Mouse (Mus musculus): ENCODE results near the gene Lgals3. TPM values are rescaled to one million over a fixed set of nuclear protein-coding genes. Genes with fewer than 3 reads are reported as not detected.

Lgals3 gene
- polyA plus RNA-seq, 1 experiment = 24.7 TPM

DNA sequence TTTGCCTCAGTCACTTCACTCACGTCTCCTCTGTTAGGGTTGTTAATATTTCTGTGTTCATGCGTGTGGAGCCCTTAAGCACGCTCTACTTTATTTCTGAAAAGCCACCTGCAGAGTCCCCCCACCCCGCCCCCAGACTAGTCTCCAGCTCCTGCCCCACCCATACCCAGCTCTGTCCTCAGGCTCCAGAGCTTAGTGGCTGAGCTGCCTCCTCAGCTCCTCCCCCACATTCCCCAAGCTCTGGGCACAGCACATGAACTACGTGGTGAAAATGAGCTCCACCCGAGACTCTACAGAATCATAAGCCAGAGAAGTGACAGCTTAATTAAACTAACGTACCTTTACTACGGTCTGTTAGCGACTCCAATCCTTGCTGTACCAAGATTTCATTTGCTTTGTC, 38.4 kb downstream of the Lgals3 start:
- H3K27me3 ChIP-seq (ENCODE audit: control insufficient read depth, insufficient read depth, low read length, poor library complexity, severe bottlenecking) = no peaks in the 10 kb centered on the region
- no peak overlapping the region for H3K4me3 ChIP-seq (ENCODE audit: low read depth, low read length)
- TF ChIP-seq EP300 (IDR thresholded peaks at IDR 0.05; ENCODE audit: insufficient read depth, low read depth, low read length) (no peak), POLR2A (IDR thresholded peaks at IDR 0.05; ENCODE audit: insufficient read depth, low read length) (no peak), CTCF (IDR thresholded peaks at IDR 0.05; ENCODE audit: low read depth, low read length) (no peak)
- no peaks in the 10 kb centered on the region for H3K4me1 ChIP-seq (ENCODE audit: control insufficient read depth, insufficient read depth, low read length)
- peaks cover 81% of the 10 kb centered on the region for H3K36me3 ChIP-seq (ENCODE audit: control insufficient read depth, insufficient read depth, low read length, poor library complexity, severe bottlenecking)
- H3K27ac ChIP-seq (ENCODE audit: insufficient read depth, low read length) = no peak overlapping the region
- no peak overlapping the region for H3K9ac ChIP-seq (ENCODE audit: low read depth, poor library complexity, severe bottlenecking)
- H3K9me3 ChIP-seq (replicated peaks; ENCODE audit: control insufficient read depth, insufficient read depth, low read length, poor library complexity, severe bottlenecking) = no peaks in the 10 kb centered on the region

DNA sequence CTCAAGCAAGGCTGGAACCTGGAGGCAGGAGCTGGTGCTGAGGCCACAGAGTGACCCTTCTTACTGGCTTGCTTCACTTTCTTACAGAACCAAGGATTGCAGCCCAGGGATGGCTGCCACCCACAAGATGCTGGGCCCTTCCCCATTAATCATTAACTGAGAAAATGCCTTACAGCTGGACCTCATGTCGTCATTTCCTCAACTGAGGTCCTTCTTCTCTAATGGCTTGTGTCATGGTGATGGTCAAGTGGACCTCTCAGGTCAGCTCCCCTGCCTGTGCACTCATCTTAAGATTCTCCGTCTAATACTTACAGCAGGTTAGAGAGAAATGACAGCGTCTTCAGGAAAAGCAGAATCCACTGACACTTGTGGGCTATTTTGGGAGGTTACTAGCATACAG, 49.8 kb downstream of the Lgals3 start:
- TF ChIP-seq EP300 (IDR thresholded peaks at IDR 0.05; ENCODE audit: insufficient read depth, low read depth, low read length) = no peak
- no peaks in the 10 kb centered on the region for H3K9me3 ChIP-seq (replicated peaks; ENCODE audit: control insufficient read depth, insufficient read depth, low read length, poor library complexity, severe bottlenecking)
- H3K4me3 ChIP-seq (ENCODE audit: low read depth, low read length) = peak overlapping the region; percentile 84
- H3K27ac ChIP-seq (ENCODE audit: insufficient read depth, low read length) = no peak overlapping the region
- peaks cover 38% of the 10 kb centered on the region for H3K36me3 ChIP-seq (ENCODE audit: control insufficient read depth, insufficient read depth, low read length, poor library complexity, severe bottlenecking)
- H3K27me3 ChIP-seq (ENCODE audit: control insufficient read depth, insufficient read depth, low read length, poor library complexity, severe bottlenecking) = no peaks in the 10 kb centered on the region
- peak overlapping the region; percentile 59 for H3K9ac ChIP-seq (ENCODE audit: low read depth, poor library complexity, severe bottlenecking)
- peaks cover 3% of the 10 kb centered on the region for H3K4me1 ChIP-seq (ENCODE audit: control insufficient read depth, insufficient read depth, low read length)

DNA sequence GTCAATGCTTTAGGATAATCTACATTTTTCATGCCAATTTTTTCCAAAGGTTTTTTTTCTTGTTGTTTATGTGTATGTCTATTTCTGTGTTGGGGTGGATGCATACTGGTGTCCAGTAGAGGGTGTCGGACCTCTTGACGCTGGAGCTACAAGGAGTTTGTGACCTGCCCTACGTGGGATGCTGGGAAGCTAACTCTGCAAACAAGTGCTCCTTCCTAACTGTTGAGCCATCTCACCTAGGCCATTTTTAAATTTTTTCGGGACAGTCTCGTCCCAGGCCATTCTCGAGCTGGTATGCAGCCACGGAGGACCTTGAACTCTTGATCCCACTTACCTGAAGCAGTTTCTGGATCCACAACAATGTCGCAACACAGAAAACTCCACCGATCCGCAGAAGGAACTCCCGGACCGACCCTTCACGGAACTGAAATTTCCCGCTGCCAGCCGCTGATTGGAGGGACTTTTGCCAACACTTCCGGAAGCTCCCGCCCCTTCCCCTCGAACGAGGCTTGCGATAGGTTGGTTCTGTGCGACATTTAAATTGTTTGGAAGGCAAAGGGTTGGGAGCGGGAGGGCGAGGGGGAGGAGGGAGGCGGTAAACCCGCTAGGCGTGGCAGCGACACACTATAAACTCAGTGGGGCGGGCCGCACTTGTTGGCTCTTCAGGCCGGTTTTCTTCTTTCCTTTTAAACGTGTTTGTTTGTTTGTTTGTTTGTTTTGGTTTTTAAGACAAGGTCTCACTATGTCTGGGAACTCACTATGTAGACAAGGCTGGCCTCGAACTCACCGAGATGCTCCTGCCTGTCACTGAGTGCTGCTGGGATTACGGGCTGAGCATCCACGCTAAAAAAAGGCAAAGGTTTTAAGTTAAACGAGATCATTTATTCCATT, 50.5 kb downstream of the Lgals3 start, which contains the start of gene Dlgap5:
Gene Dlgap5 (minus strand): TSS at position 633 of the 891 bp plus-strand sequence.
- Histone ChIP-seq H3K9ac (ENCODE audit: low read depth, poor library complexity, severe bottlenecking) (peak within 1 kb of the TSS; percentile 66), H3K4me1 (ENCODE audit: control insufficient read depth, insufficient read depth, low read length) (peaks cover 4% of the 10 kb centered on the region), H3K27ac (ENCODE audit: insufficient read depth, low read length) (peak within 1 kb of the TSS; percentile 66), H3K4me3 (ENCODE audit: low read depth, low read length) (peak within 1 kb of the TSS; percentile 84), H3K9me3 (replicated peaks; ENCODE audit: control insufficient read depth, insufficient read depth, low read length, poor library complexity, severe bottlenecking) (no peaks in the 10 kb centered on the region), H3K27me3 (ENCODE audit: control insufficient read depth, insufficient read depth, low read length, poor library complexity, severe bottlenecking) (no peaks in the 10 kb centered on the region), H3K36me3 (ENCODE audit: control insufficient read depth, insufficient read depth, low read length, poor library complexity, severe bottlenecking) (peaks cover 32% of the 10 kb centered on the region)
- peak; percentile 62 for TF ChIP-seq POLR2A (IDR thresholded peaks at IDR 0.05; ENCODE audit: insufficient read depth, low read length)
- no peak for TF ChIP-seq CTCF (IDR thresholded peaks at IDR 0.05; ENCODE audit: low read depth, low read length)
- TF ChIP-seq EP300 (IDR thresholded peaks at IDR 0.05; ENCODE audit: insufficient read depth, low read depth, low read length) = no peak

DNA sequence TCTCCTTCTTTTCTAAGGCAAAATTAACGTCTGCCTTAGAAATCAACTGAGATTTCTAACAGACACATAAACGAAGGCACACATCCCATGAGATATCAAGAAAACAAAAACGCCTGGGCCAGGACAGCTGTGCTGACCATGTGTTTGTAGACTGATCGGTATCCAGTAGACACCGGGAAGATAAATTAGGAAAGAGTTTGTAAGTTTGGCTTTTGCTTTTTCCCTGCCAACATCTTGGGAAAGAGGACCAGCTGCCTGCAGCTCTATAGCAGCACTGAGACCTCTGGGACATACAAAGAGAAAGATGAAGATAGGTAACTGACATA, 51.1 kb downstream of the Lgals3 start:
- Histone ChIP-seq H3K27me3 (ENCODE audit: control insufficient read depth, insufficient read depth, low read length, poor library complexity, severe bottlenecking) (no peaks in the 10 kb centered on the region), H3K27ac (ENCODE audit: insufficient read depth, low read length) (peak overlapping the region; percentile 66; the same call in 1 of the 2 replicates), H3K9me3 (replicated peaks; ENCODE audit: control insufficient read depth, insufficient read depth, low read length, poor library complexity, severe bottlenecking) (no peaks in the 10 kb centered on the region), H3K36me3 (ENCODE audit: control insufficient read depth, insufficient read depth, low read length, poor library complexity, severe bottlenecking) (peaks cover 28% of the 10 kb centered on the region), H3K4me3 (ENCODE audit: low read depth, low read length) (peak overlapping the region; percentile 83), H3K4me1 (ENCODE audit: control insufficient read depth, insufficient read depth, low read length) (peaks cover 6% of the 10 kb centered on the region), H3K9ac (ENCODE audit: low read depth, poor library complexity, severe bottlenecking) (peak overlapping the region; percentile 66)
- TF ChIP-seq EP300 (IDR thresholded peaks at IDR 0.05; ENCODE audit: insufficient read depth, low read depth, low read length) (no peak), POLR2A (IDR thresholded peaks at IDR 0.05; ENCODE audit: insufficient read depth, low read length) (no peak), CTCF (IDR thresholded peaks at IDR 0.05; ENCODE audit: low read depth, low read length) (no peak)

DNA sequence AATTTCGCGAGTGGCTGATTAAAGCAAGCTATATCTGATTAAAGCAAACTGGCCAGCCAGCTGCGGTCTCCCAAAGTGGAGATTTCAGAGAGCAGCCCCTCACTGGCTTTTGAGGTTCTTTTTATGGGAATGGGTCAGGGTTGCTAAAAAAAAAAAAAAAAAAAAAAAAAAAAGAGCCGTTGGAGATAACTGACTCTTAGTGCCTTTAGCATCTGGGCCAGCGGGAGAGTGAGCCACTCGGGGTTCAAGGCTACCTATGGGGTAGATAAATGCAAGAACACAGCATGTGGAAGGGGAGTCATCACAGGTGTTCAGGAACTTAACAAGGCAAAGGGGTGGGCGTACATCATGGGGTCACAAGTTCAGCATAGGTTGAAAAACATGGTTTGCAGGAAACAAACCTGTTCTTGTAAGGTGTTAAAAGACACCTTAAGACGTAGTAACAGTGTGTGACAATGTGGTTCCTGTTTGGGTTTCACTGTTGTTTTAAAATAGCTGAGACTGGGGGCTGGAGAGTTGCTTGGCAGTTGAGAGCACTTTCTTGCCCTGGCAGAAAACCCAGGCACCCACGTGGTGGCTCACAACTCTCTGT, 51.6 kb downstream of the Lgals3 start:
- Histone ChIP-seq H3K27me3 (ENCODE audit: control insufficient read depth, insufficient read depth, low read length, poor library complexity, severe bottlenecking) (no peaks in the 10 kb centered on the region), H3K4me3 (ENCODE audit: low read depth, low read length) (peak overlapping the region; percentile 31; the same call in 1 of the 2 replicates), H3K27ac (ENCODE audit: insufficient read depth, low read length) (peak overlapping the region; percentile 66), H3K36me3 (ENCODE audit: control insufficient read depth, insufficient read depth, low read length, poor library complexity, severe bottlenecking) (peaks cover 23% of the 10 kb centered on the region), H3K9ac (ENCODE audit: low read depth, poor library complexity, severe bottlenecking) (peak overlapping the region; percentile 66), H3K9me3 (replicated peaks; ENCODE audit: control insufficient read depth, insufficient read depth, low read length, poor library complexity, severe bottlenecking) (no peaks in the 10 kb centered on the region), H3K4me1 (ENCODE audit: control insufficient read depth, insufficient read depth, low read length) (peaks cover 6% of the 10 kb centered on the region)
- TF ChIP-seq CTCF (IDR thresholded peaks at IDR 0.05; ENCODE audit: low read depth, low read length) (no peak), POLR2A (IDR thresholded peaks at IDR 0.05; ENCODE audit: insufficient read depth, low read length) (no peak), EP300 (IDR thresholded peaks at IDR 0.05; ENCODE audit: insufficient read depth, low read depth, low read length) (no peak)

DNA sequence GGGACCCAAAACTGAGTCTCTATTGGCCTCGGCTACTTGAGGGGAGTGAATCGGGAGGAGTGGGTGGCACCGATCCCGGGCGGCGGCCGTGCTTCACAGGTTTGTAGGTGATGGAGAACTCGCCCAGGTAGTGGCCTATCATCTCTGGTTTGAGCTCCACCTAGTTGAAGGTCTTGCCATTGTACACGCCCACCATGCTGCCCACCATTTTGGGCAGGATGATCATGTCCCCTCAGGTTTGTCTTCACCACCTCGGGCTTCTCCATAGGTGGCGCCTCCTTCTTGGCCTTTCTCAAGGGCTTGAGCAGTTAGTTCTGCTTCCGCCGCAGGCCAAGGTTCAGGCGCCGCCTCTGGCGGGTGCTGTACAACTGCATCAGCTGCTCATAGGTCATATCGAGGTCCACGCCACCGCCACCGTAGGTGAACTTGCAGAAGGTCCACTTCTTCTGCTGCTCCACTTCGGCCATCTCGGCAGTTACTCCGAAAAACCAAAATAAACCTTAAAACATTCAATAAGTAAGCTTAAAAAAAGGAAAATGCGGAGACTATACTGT, 52.2 kb downstream of the Lgals3 start:
- TF ChIP-seq EP300 (IDR thresholded peaks at IDR 0.05; ENCODE audit: insufficient read depth, low read depth, low read length) (no peak), POLR2A (IDR thresholded peaks at IDR 0.05; ENCODE audit: insufficient read depth, low read length) (no peak), CTCF (IDR thresholded peaks at IDR 0.05; ENCODE audit: low read depth, low read length) (peak; percentile 53)
- Histone ChIP-seq H3K9me3 (replicated peaks; ENCODE audit: control insufficient read depth, insufficient read depth, low read length, poor library complexity, severe bottlenecking) (no peaks in the 10 kb centered on the region), H3K36me3 (ENCODE audit: control insufficient read depth, insufficient read depth, low read length, poor library complexity, severe bottlenecking) (peaks cover 16% of the 10 kb centered on the region), H3K4me3 (ENCODE audit: low read depth, low read length) (peak overlapping the region; percentile 31), H3K27ac (ENCODE audit: insufficient read depth, low read length) (peak overlapping the region; percentile 66), H3K4me1 (ENCODE audit: control insufficient read depth, insufficient read depth, low read length) (peaks cover 6% of the 10 kb centered on the region), H3K9ac (ENCODE audit: low read depth, poor library complexity, severe bottlenecking) (peak overlapping the region; percentile 66), H3K27me3 (ENCODE audit: control insufficient read depth, insufficient read depth, low read length, poor library complexity, severe bottlenecking) (no peaks in the 10 kb centered on the region)
